Comparison of ENCODE assay signal across 8 mouse cellular contexts in the genomic region with DNA sequence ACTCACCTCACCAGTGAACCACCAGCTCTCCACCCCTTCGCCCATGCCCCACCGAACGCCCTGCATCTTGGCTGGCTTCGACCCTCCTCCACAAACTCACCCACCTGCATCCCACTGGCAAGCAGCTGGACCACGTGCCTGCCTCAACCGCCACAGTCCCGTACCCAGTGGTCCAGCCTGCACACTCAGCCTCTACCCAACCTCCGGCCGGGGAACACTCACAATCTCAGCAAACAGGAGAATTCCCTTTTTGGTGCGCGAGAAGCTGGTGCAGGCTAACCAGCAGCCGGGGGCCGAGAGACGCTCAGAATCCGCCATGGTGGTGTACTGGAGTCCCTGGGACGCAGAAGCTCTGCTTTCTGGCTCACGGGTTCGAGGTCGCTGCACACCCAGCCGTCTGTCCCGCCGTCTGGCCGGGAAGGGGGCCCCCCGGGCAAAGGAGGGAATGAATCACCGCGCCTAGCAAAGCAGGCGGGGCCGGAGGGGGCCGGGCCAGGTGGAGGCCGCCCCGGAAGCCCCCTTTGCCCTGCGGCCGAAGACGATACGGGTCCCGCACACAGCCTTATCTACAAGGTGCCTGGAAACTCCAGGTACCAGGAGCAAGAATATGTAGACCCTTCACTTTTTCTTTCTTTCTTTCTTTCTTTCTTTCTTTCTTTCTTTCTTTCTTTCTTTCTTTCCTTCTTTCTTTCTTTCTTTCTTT. TPM values are rescaled to one million over a fixed set of nuclear protein-coding genes. Genes with fewer than 3 reads are reported as not detected.
A peak's percentile ranks its signal among the peaks of the same experiment; 100 is the strongest.
DNase-seq lines count a peak whose midpoint lies in the region; ATAC-seq lines count a peak whose summit lies in the region.

Gene Plp2 (minus strand): TSS at position 470 of the 703 bp plus-strand sequence.

- 17% methylated on average over 25 of the region's 36 CpGs for WGBS in hindbrain, embryonic 13.5 days
- 12% methylated on average over 33 of the region's 36 CpGs for WGBS in liver, embryonic 11.5 days

- no peak within 1 kb of the TSS for H3K27ac ChIP-seq in hindbrain, embryonic 13.5 days
- H3K27ac ChIP-seq in liver, embryonic 11.5 days (ENCODE audit: low read depth, low read length): no peak within 1 kb of the TSS

- no peaks in the 10 kb centered on the region for H3K4me1 ChIP-seq in hindbrain, embryonic 13.5 days (replicated peaks)
- no peaks in the 10 kb centered on the region; the same call in 1 of the 2 replicates for H3K4me1 ChIP-seq in liver, embryonic 11.5 days (replicated peaks; ENCODE audit: control insufficient read depth, insufficient read depth, low read length)

- H3K4me3 ChIP-seq in hindbrain, embryonic 13.5 days: peak within 1 kb of the TSS; percentile 34
- peak within 1 kb of the TSS; percentile 54 for H3K4me3 ChIP-seq in liver, embryonic 11.5 days (ENCODE audit: low read depth, low read length)

- peak; percentile 22 to 26 for DNase-seq in layer of hippocampus, postnatal 10 days (ENCODE audit: low spot score in 2 of 2)
- no peak for DNase-seq in layer of hippocampus, adult 18-20 months (ENCODE audit: low spot score in 2 of 2)
- peak; percentile 69 for DNase-seq in adrenal gland, postnatal 25 days
- DNase-seq in gastrocnemius, adult 18-20 months (ENCODE audit: low spot score): peak; percentile 28
- DNase-seq in liver, embryonic 11.5 days (ENCODE audit: low spot score): peak; percentile 40
- peak; percentile 26 for DNase-seq in naive thymus-derived CD4-positive, alpha-beta T cell, adult 2 months (ENCODE audit: low read depth)
- no peak for DNase-seq in right cerebral cortex, postnatal 14 days

- no peaks in the 10 kb centered on the region for H3K9me3 ChIP-seq in hindbrain, embryonic 13.5 days
- no peaks in the 10 kb centered on the region for H3K9me3 ChIP-seq in liver, embryonic 11.5 days (ENCODE audit: control insufficient read depth, low read length)

- H3K36me3 ChIP-seq in hindbrain, embryonic 13.5 days: no peaks in the 10 kb centered on the region
- H3K36me3 ChIP-seq in liver, embryonic 11.5 days (ENCODE audit: control insufficient read depth, insufficient read depth, low read length): no peaks in the 10 kb centered on the region

- 0 out of 2 replicates have a peak, but pooled peaks cover 6% of the 10 kb centered on the region for H3K27me3 ChIP-seq in hindbrain, embryonic 13.5 days
- H3K27me3 ChIP-seq in liver, embryonic 11.5 days (replicated peaks; ENCODE audit: control insufficient read depth, insufficient read depth, low read length): no peaks in the 10 kb centered on the region

- ATAC-seq in hindbrain, embryonic 13.5 days (ENCODE audit: low FRiP score): peak; percentile 71; the same call in 1 of the 2 replicates
- peak; percentile 27 for ATAC-seq in liver, embryonic 11.5 days (replicated peaks; ENCODE audit: low FRiP score)

- H3K9ac ChIP-seq in hindbrain, embryonic 13.5 days: peak within 1 kb of the TSS; percentile 43; the same call in 1 of the 2 replicates
- peak within 1 kb of the TSS; percentile 59 for H3K9ac ChIP-seq in liver, embryonic 11.5 days (ENCODE audit: low read depth, low read length)

- H3K4me2 ChIP-seq in hindbrain, embryonic 13.5 days: peak within 1 kb of the TSS; percentile 49
- H3K4me2 ChIP-seq in liver, embryonic 11.5 days: peak within 1 kb of the TSS; percentile 76

RNA-seq across cellular contexts. Expression of gene Plp2, which starts in this region (rescaled TPM):
- 10 to 100 TPM; 14.9 to 19.3 TPM for total RNA-seq in layer of hippocampus, postnatal 10 days (2021)
- total RNA-seq in layer of hippocampus, adult 18-20 months (2021): 1 to 10 TPM; 3.9 to 5.1 TPM
- total RNA-seq in adrenal gland, postnatal 25 days (2021): 62.4 and 70.9 TPM in 2 replicates
- 10 to 100 TPM; 30.3 to 35.0 TPM for total RNA-seq in gastrocnemius, adult 18-20 months (2021)
- polyA plus RNA-seq in hindbrain, embryonic 13.5 days (2015; fragmentation: Nextera tagmentation; extraction: Ambion mirVana): 23.8 and 25.1 TPM in 2 replicates
- 78.2 and 79.5 TPM in 2 replicates for polyA plus RNA-seq in liver, embryonic 11.5 days (2014; fragmentation: Nextera tagmentation; extraction: Ambion mirVana)

Comparison
In these comparisons a context has a peak if more than half of its experiments do, and no peak if none do; other contexts are left out.
1. DNase-seq: peak in layer of hippocampus, postnatal 10 days (2 of 2), adrenal gland, postnatal 25 days (single experiment), gastrocnemius, adult 18-20 months (single experiment), liver, embryonic 11.5 days (single experiment) and naive thymus-derived CD4-positive, alpha-beta T cell, adult 2 months (single experiment); none in layer of hippocampus, adult 18-20 months (0 of 2) and right cerebral cortex, postnatal 14 days (single experiment).